Mouse (Mus musculus) embryonic fibroblast, embryonic 13.5 days (primary cell): ENCODE measurements around the gene Mindy4.

Source experiments
- CTCF ChIP-seq: IDR thresholded peaks from 2 replicates; pipeline ENCODE4 v1.5.1; 2011; ENCODE audit warnings: mild to moderate bottlenecking, control low read depth, low read length, moderate library complexity, borderline replicate concordance; ENCODE audit not compliant: insufficient read depth
- POLR2A ChIP-seq: IDR thresholded peaks from 2 replicates; pipeline ENCODE4 v1.6.1; 2011; ENCODE audit warnings: low read depth, mild to moderate bottlenecking, control low read depth, low read length, moderate library complexity

- TF ChIP-seq CTCF = no peak
- no peak for TF ChIP-seq POLR2A
These were observed 55.5 kb downstream of the Mindy4 start for GRCm38 (mm10) chr6:55258428-55259325.
